Comparison of ENCODE assay signal across 32 mouse cellular contexts in the genomic region with DNA sequence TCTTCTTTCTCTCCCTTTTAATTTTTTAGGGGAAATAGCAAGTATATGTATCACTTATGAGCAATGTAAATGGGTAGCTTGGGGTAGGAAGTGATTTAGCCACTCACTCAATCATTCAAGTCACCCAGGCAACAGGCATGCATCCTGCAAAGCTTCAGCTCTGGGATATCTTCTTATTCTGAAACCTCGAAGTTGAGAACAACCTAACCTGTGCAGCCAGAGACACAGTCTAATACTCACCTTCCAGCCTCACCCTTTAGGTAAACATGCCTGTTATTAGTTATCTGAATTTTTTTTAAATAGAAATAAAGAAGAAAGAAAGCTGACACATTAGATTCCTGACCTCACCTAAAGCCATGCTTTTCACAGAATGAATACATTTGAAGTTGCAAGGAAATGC. TPM values are rescaled to one million over a fixed set of nuclear protein-coding genes. Genes with fewer than 3 reads are reported as not detected.
"Had no signal": no experiment of that assay in that cellular context is flagged by ENCODE, and none has a peak within 500 bp of the region (broad histone marks: within the 10 kb centered on the region; RNA-seq: fewer than 3 reads in every experiment).

No protein-coding gene starts in this region.

- H3K9me3 ChIP-seq: limb, embryonic 10.5 days; limb, embryonic 12.5 days; limb, embryonic 13.5 days; limb, embryonic 15.5 days; liver, embryonic 12.5 days; liver, embryonic 13.5 days; liver, embryonic 15.5 days; lung, embryonic 15.5 days; megakaryocyte, embryonic 14.5 days; midbrain, embryonic 10.5 days; midbrain, embryonic 12.5 days; midbrain, embryonic 13.5 days; midbrain, embryonic 15.5 days had no signal

- H3K9ac ChIP-seq: limb, embryonic 12.5 days; limb, embryonic 13.5 days; limb, embryonic 15.5 days; liver, embryonic 12.5 days; liver, embryonic 13.5 days; liver, embryonic 14.5 days; liver, embryonic 15.5 days; liver, postnatal 0 days; lung, embryonic 14.5 days; lung, embryonic 15.5 days; midbrain, embryonic 12.5 days; midbrain, embryonic 13.5 days; midbrain, embryonic 15.5 days had no signal

- H3K4me1 ChIP-seq: limb, embryonic 10.5 days; limb, embryonic 12.5 days; limb, embryonic 13.5 days; limb, embryonic 15.5 days; liver, embryonic 12.5 days; liver, embryonic 13.5 days; liver, embryonic 15.5 days; lung, embryonic 15.5 days; megakaryocyte, embryonic 14.5 days; midbrain, embryonic 10.5 days; midbrain, embryonic 12.5 days; midbrain, embryonic 13.5 days had no signal

- H3K27ac ChIP-seq: limb, embryonic 10.5 days; limb, embryonic 12.5 days; limb, embryonic 13.5 days; limb, embryonic 15.5 days; liver, embryonic 12.5 days; liver, embryonic 13.5 days; liver, embryonic 14.5 days; liver, embryonic 15.5 days; lung, embryonic 15.5 days; macrophage; midbrain, embryonic 10.5 days; midbrain, embryonic 12.5 days; midbrain, embryonic 13.5 days; midbrain, embryonic 15.5 days had no signal

- H3K4me3 ChIP-seq: limb, embryonic 10.5 days; limb, embryonic 12.5 days; limb, embryonic 13.5 days; limb, embryonic 15.5 days; liver, embryonic 12.5 days; liver, embryonic 13.5 days; liver, embryonic 15.5 days; lung, embryonic 15.5 days; megakaryocyte, embryonic 14.5 days; midbrain, embryonic 10.5 days; midbrain, embryonic 12.5 days; midbrain, embryonic 13.5 days; midbrain, embryonic 15.5 days; myocyte had no signal

- ATAC-seq: liver, embryonic 12.5 days; liver, postnatal 0 days; lung, postnatal 0 days; midbrain, embryonic 13.5 days; midbrain, embryonic 15.5 days; midbrain, embryonic 16.5 days had no signal

- H3K27me3 ChIP-seq: limb, embryonic 12.5 days; limb, embryonic 13.5 days; liver, embryonic 12.5 days; liver, embryonic 13.5 days; liver, embryonic 15.5 days; megakaryocyte, embryonic 14.5 days; midbrain, embryonic 12.5 days; midbrain, embryonic 13.5 days; midbrain, embryonic 15.5 days had no signal

- H3K36me3 ChIP-seq: limb, embryonic 10.5 days; limb, embryonic 12.5 days; limb, embryonic 13.5 days; limb, embryonic 15.5 days; liver, embryonic 12.5 days; liver, embryonic 13.5 days; liver, embryonic 15.5 days; lung, embryonic 15.5 days; midbrain, embryonic 10.5 days; midbrain, embryonic 12.5 days; midbrain, embryonic 13.5 days; midbrain, embryonic 15.5 days had no signal

- H3K4me2 ChIP-seq: limb, embryonic 12.5 days; limb, embryonic 13.5 days; limb, embryonic 15.5 days; liver, embryonic 11.5 days; liver, embryonic 12.5 days; liver, embryonic 13.5 days; liver, embryonic 15.5 days; lung, embryonic 14.5 days; lung, embryonic 15.5 days; midbrain, embryonic 11.5 days; midbrain, embryonic 12.5 days; midbrain, embryonic 13.5 days had no signal

- DNase-seq: left cerebral cortex, postnatal 4 days; liver; liver, embryonic 13.5 days; liver, postnatal 0 days; lung, adult 18-20 months; lung, adult 2 months; lung, embryonic 14.5 days; lung, postnatal 10 days; lung, postnatal 14 days; lung, postnatal 36 days; lung, postnatal 4 days; midbrain, embryonic 14.5 days had no signal

RNA-seq across cellular contexts. Expression of a gene that starts 8.4 kb away (rescaled TPM):
- polyA plus RNA-seq: liver, adult 2 months; liver, postnatal 0 days; macrophage had no signal
